18 mouse cellular contexts compared by ENCODE assay signal in the genomic region with DNA sequence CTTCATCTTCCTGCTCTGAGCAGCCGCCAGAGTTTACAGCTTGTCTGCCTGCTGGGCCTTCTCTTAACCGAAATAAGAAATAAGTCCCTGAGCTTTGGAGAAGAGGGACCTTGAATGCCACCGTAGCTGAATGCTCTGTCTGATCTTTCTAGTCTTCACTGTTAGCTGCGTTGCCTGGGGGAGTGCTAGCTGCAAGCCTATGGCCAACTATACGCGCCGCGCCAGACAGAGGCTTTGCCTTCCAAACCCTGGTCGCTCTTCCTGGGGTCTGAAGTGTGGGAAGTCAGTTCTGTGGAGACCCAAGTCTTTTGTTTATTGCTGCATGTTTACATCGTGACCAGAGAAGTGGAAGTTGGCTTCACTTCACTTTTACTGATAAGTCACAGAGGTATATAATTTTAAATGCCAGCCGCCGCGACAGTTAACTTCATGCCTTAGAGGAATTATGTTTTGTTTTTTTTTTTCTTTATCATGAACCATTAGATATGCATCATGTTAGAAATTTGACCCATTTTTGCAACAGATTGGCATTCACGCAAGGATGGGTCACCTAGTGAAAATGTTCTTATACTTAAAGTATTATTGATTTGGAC. TPM values are rescaled to one million over a fixed set of nuclear protein-coding genes. Genes with fewer than 3 reads are reported as not detected.
DNase-seq lines count a peak whose midpoint lies in the region; ATAC-seq and TF ChIP-seq lines count a peak whose summit lies in the region.
"Had no signal": no experiment of that assay in that cellular context is flagged by ENCODE, and none has a peak within 500 bp of the region (broad histone marks: within the 10 kb centered on the region; RNA-seq: fewer than 3 reads in every experiment).

No protein-coding gene starts in this region.

- H3K9me3 ChIP-seq in heart, embryonic 15.5 days (replicated peaks): no peaks in the 10 kb centered on the region
- no peaks in the 10 kb centered on the region for H3K9me3 ChIP-seq in intestine, embryonic 16.5 days (ENCODE audit: control insufficient read depth, low read length)
- H3K9me3 ChIP-seq: forebrain, embryonic 15.5 days; stomach, embryonic 15.5 days had no signal

- 38% methylated on average over 14 of the region's 14 CpGs for WGBS in heart, embryonic 15.5 days
- 79% methylated on average over 14 of the region's 14 CpGs for WGBS in spleen, adult 2 months
- WGBS in intestine, embryonic 16.5 days: 48% methylated on average over 14 of the region's 14 CpGs

- H3K4me1 ChIP-seq in heart, embryonic 15.5 days (replicated peaks): peaks cover 64% of the 10 kb centered on the region
- H3K4me1 ChIP-seq in spleen, adult 2 months (ENCODE audit: control insufficient read depth, insufficient read depth, insufficient read length): no peaks in the 10 kb centered on the region
- H3K4me1 ChIP-seq in intestine, embryonic 16.5 days (ENCODE audit: control insufficient read depth, insufficient read depth, low read length): peaks cover 33% of the 10 kb centered on the region

- H3K27ac ChIP-seq in heart, embryonic 15.5 days: peak overlapping the region; percentile 97
- H3K27ac ChIP-seq in spleen, adult 2 months (ENCODE audit: insufficient read depth, low read length): peak overlapping the region; percentile 45; the same call in 1 of the 2 replicates
- peak overlapping the region; percentile 71 for H3K27ac ChIP-seq in intestine, embryonic 16.5 days (ENCODE audit: low read length)
- H3K27ac ChIP-seq: forebrain, embryonic 15.5 days; stomach, embryonic 15.5 days had no signal

- H3K27me3 ChIP-seq in heart, embryonic 15.5 days: no peaks in the 10 kb centered on the region
- H3K27me3 ChIP-seq in spleen, adult 2 months (ENCODE audit: control insufficient read depth, insufficient read depth, low read length): no peaks in the 10 kb centered on the region
- H3K27me3 ChIP-seq in intestine, embryonic 16.5 days (replicated peaks; ENCODE audit: control insufficient read depth, insufficient read depth, low read length): no peaks in the 10 kb centered on the region
- H3K27me3 ChIP-seq: forebrain, embryonic 15.5 days; stomach, embryonic 15.5 days had no signal

- H3K9ac ChIP-seq in heart, embryonic 15.5 days: 0 out of 2 replicates have a peak overlapping the region, but pooled peaks have one; percentile 23
- H3K9ac ChIP-seq in intestine, embryonic 16.5 days (ENCODE audit: low read depth, low read length): peak overlapping the region; percentile 23; the same call in 1 of the 2 replicates
- H3K9ac ChIP-seq: forebrain, embryonic 15.5 days; stomach, embryonic 15.5 days had no signal

- H3K4me3 ChIP-seq in heart, embryonic 15.5 days: peak overlapping the region; percentile 13; the same call in 1 of the 2 replicates
- no peak overlapping the region for H3K4me3 ChIP-seq in spleen, adult 2 months (ENCODE audit: extremely low read depth, insufficient read depth, insufficient read length)
- no peak overlapping the region for H3K4me3 ChIP-seq in intestine, embryonic 16.5 days (ENCODE audit: low read length)
- H3K4me3 ChIP-seq: forebrain, embryonic 15.5 days; stomach, embryonic 15.5 days had no signal

- no peak for TF ChIP-seq CTCF in spleen, adult 2 months (IDR thresholded peaks at IDR 0.05; ENCODE audit: extremely low read depth, insufficient read depth, insufficient read length, insufficient replicate concordance)

- no peak for ATAC-seq in heart, embryonic 15.5 days (replicated peaks; ENCODE audit: insufficient number of reproducible peaks, insufficient read depth, low FRiP score, low read depth)
- no peak for ATAC-seq in intestine, embryonic 16.5 days
- no peak for ATAC-seq in cerebellum, adult (ENCODE audit: insufficient number of reproducible peaks, low FRiP score, low TSS enrichment)
- ATAC-seq: CD4-positive, CD25-positive, alpha-beta regulatory T cell, adult 4 months; forebrain, embryonic 15.5 days; hindbrain, embryonic 16.5 days; midbrain, embryonic 16.5 days had no signal

- H3K36me3 ChIP-seq in heart, embryonic 15.5 days: no peaks in the 10 kb centered on the region
- H3K36me3 ChIP-seq in spleen, adult 2 months (ENCODE audit: control insufficient read depth, insufficient read depth, low read length): no peaks in the 10 kb centered on the region
- H3K36me3 ChIP-seq in intestine, embryonic 16.5 days (ENCODE audit: control insufficient read depth, insufficient read depth, low read length): no peaks in the 10 kb centered on the region
- H3K36me3 ChIP-seq: forebrain, embryonic 15.5 days; stomach, embryonic 15.5 days had no signal

- no peak for TF ChIP-seq POLR2A in spleen, adult 2 months (IDR thresholded peaks at IDR 0.05; ENCODE audit: low read depth, low read length)

- no peak for DNase-seq in heart, postnatal 4 days
- DNase-seq in spleen, adult 2 months (ENCODE audit: low read depth in 1 of 2, low spot score in 2 of 2): no peak
- DNase-seq in spleen, postnatal 36 days (ENCODE audit: low spot score in 2 of 2): no peak
- DNase-seq in cerebellum, adult 11 months: no peak
- DNase-seq: adrenal gland, postnatal 14 days; cerebellum, adult 11-12 months; embryo, embryonic 11 days; gastrocnemius, postnatal 25 days; kidney, postnatal 14 days; lung, postnatal 10 days had no signal

- H3K4me2 ChIP-seq in heart, embryonic 15.5 days: peak overlapping the region; percentile 67
- H3K4me2 ChIP-seq in intestine, embryonic 16.5 days (ENCODE audit: low read depth, low read length): peak overlapping the region; percentile 30
- H3K4me2 ChIP-seq: forebrain, embryonic 15.5 days had no signal

RNA-seq across cellular contexts. Expression of a gene that starts 4.6 kb away (rescaled TPM):
- 43.7 TPM in 2 replicates for polyA plus RNA-seq in heart, embryonic 15.5 days (2015; fragmentation: Nextera tagmentation; extraction: Ambion mirVana)
- 10 to 100 TPM; 48.8 to 50.5 TPM for total RNA-seq in heart, postnatal 4 days (2021)
- polyA plus RNA-seq in spleen, adult 2 months (2012; rRNA removed): 11.6 and 12.9 TPM in 2 replicates
- polyA plus RNA-seq in intestine, embryonic 16.5 days (2015; fragmentation: Nextera tagmentation; extraction: Ambion mirVana): 19.7 and 44.7 TPM in 2 replicates

Comparison
In these comparisons a context has a peak if more than half of its experiments do, and no peak if none do; other contexts are left out.
1. H3K27ac ChIP-seq: peak in every context shown above with its lines; median percentile 97 in heart, embryonic 15.5 days; 71 in intestine, embryonic 16.5 days; 45 in spleen, adult 2 months.